Mouse (Mus musculus) heart, embryonic 14.5 days (tissue): ENCODE data around the gene Vps16. TPM values are rescaled to one million over a fixed set of nuclear protein-coding genes. Genes with fewer than 3 reads are reported as not detected.
A peak's percentile ranks its signal among the peaks of the same experiment; 100 is the strongest.

ENCODE experiments used
- ATAC-seq: fragments of 200-750 bp; cut with Nextera tagmentation; 2 replicates; pipeline ENCODE4 v1.8.0; 2017; ENCODE audit warnings: low read depth, moderate TSS enrichment; ENCODE audit not compliant: insufficient number of reproducible peaks, insufficient read depth, low FRiP score
- H3K27ac ChIP-seq, 2 experiments: fragments of 200-500 bp in 1 of 2; fragments of 300-500 bp in 1 of 2; sonication (generic) in 1 of 2; replicated peaks in 1 of 2; 2 replicates each; pipeline ENCODE4 v1.5.1; 2012 to 2014; ENCODE audit warnings: low read depth in 2 of 2, low read length in 2 of 2, control low read depth in 1 of 2, mild to moderate bottlenecking in 1 of 2, mixed read lengths in 1 of 2; ENCODE audit not compliant: control insufficient read depth in 1 of 2, insufficient read depth in 1 of 2
- H3K27me3 ChIP-seq: fragments of 300-500 bp; sonication (generic); 2 replicates; pipeline ENCODE4 v1.6.1; 2014; ENCODE audit warnings: mild to moderate bottlenecking, low read length, control low read depth; ENCODE audit not compliant: control insufficient read depth, insufficient read depth
- H3K36me3 ChIP-seq: fragments of 300-500 bp; sonication (generic); 2 replicates; pipeline ENCODE4 v1.6.1; 2014; ENCODE audit warnings: mild to moderate bottlenecking, control low read depth, low read length, mixed read lengths; ENCODE audit not compliant: control insufficient read depth, insufficient read depth
- H3K4me1 ChIP-seq, 2 experiments: fragments of 200-500 bp in 1 of 2; fragments of 300-500 bp in 1 of 2; sonication (generic) in 1 of 2; 2 replicates each; pipeline ENCODE4 v1.6.1; 2012 to 2014; ENCODE audit warnings: low read length in 2 of 2, control low read depth in 1 of 2, mixed read lengths in 1 of 2; ENCODE audit not compliant: control insufficient read depth in 2 of 2, insufficient read depth in 2 of 2
- H3K4me2 ChIP-seq: fragments of 300-500 bp; sonication (generic); 2 replicates; pipeline ENCODE4 v1.6.1; 2014; ENCODE audit warnings: mild to moderate bottlenecking, low read length
- H3K4me3 ChIP-seq, 2 experiments: fragments of 200-500 bp in 1 of 2; fragments of 300-500 bp in 1 of 2; sonication (generic) in 1 of 2; 2 replicates each; pipeline ENCODE4 v1.5.1; 2012 to 2014; ENCODE audit warnings: low read length in 2 of 2, mild to moderate bottlenecking in 2 of 2, control low read depth in 1 of 2, low read depth in 1 of 2, moderate library complexity in 1 of 2; ENCODE audit not compliant: control insufficient read depth in 1 of 2, insufficient read depth in 1 of 2
- H3K9ac ChIP-seq: fragments of 300-500 bp; sonication (generic); 2 replicates; pipeline ENCODE4 v1.6.1; 2014; ENCODE audit warnings: mild to moderate bottlenecking, low read length
- H3K9me3 ChIP-seq: fragments of 300-500 bp; sonication (generic); 2 replicates; pipeline ENCODE4 v1.6.1; 2016; ENCODE audit warnings: low read length, control low read depth; ENCODE audit not compliant: control insufficient read depth
- WGBS: fragments of 180-500 bp; shearing (Covaris S2); extraction: QIAGEN DNeasy Blood & Tissue Kit; methylation state at CpG from one replicate; pipeline ENCODE4 v1.1.7; 2014; 5-methylcytosine and 5-hydroxymethylcytosine counted together
- polyA plus RNA-seq: library from polyadenylated mRNA; unstranded; fragments of >200 nt; fragmentation: Nextera tagmentation; extraction: Ambion mirVana; gene quantifications from 2 replicates; pipeline ENCODE4 v1.2.1, GENCODE M21; 2014

The Vps16 gene
- polyA plus RNA-seq, 1 experiment from 2014 or later: 43.8 TPM

- no peaks in the 10 kb centered on the region for H3K9me3 ChIP-seq
- no peak overlapping the region for H3K4me3 ChIP-seq
- H3K4me2 ChIP-seq: no peak overlapping the region
- no peak overlapping the region for H3K9ac ChIP-seq
- H3K36me3 ChIP-seq: peaks cover 66% of the 10 kb centered on the region
- 88% methylated on average over 3 of the region's 3 CpGs for WGBS
- no peak overlapping the region for H3K27ac ChIP-seq
- ATAC-seq: no peak
- no peaks in the 10 kb centered on the region for H3K27me3 ChIP-seq
- no peaks in the 10 kb centered on the region for H3K4me1 ChIP-seq
Measured at GRCm38 (mm10) chr2:130438861-130439260, 14.7 kb downstream of the Vps16 start.

GRCm38 (mm10) chr2:130439840-130440480 lies 15.8 kb downstream of the Vps16 start:
- Histone ChIP-seq H3K9me3 (no peaks in the 10 kb centered on the region), H3K4me1 (no peaks in the 10 kb centered on the region), H3K4me3 (no peak overlapping the region), H3K9ac (no peak overlapping the region), H3K36me3 (peaks cover 74% of the 10 kb centered on the region), H3K4me2 (no peak overlapping the region), H3K27ac (no peak overlapping the region), H3K27me3 (no peaks in the 10 kb centered on the region)
- WGBS: 89% methylated on average over 4 of the region's 4 CpGs
- ATAC-seq: no peak

GRCm38 (mm10) chr2:130442162-130442561 lies 18.0 kb downstream of the Vps16 start:
- 80% methylated on average over 10 of the region's 10 CpGs for WGBS
- Histone ChIP-seq H3K4me1 (no peaks in the 10 kb centered on the region), H3K36me3 (peaks cover 78% of the 10 kb centered on the region), H3K4me3 (no peak overlapping the region), H3K27me3 (no peaks in the 10 kb centered on the region), H3K27ac (no peak overlapping the region), H3K9me3 (no peaks in the 10 kb centered on the region), H3K9ac (no peak overlapping the region), H3K4me2 (no peak overlapping the region)
- no peak for ATAC-seq

GRCm38 (mm10) chr2:130448449-130448848 lies 24.3 kb downstream of the Vps16 start:
- H3K27me3 ChIP-seq: 0 out of 2 replicates have a peak, but pooled peaks cover 11% of the 10 kb centered on the region
- H3K9ac ChIP-seq: no peak overlapping the region
- no peak overlapping the region for H3K27ac ChIP-seq
- H3K4me3 ChIP-seq: no peak overlapping the region
- H3K4me1 ChIP-seq: peaks cover 10 to 26% of the 10 kb centered on the region in 2 experiments
- H3K4me2 ChIP-seq: no peak overlapping the region
- H3K36me3 ChIP-seq: peaks cover 15% of the 10 kb centered on the region
- no peak for ATAC-seq
- H3K9me3 ChIP-seq: no peaks in the 10 kb centered on the region

- Histone ChIP-seq H3K9me3 (no peaks in the 10 kb centered on the region), H3K4me3 (peak overlapping the region; percentile 82 to 95), H3K4me2 (peak overlapping the region; percentile 93), H3K36me3 (peaks cover 8% of the 10 kb centered on the region), H3K27me3 (0 out of 2 replicates have a peak, but pooled peaks cover 11% of the 10 kb centered on the region), H3K9ac (peak overlapping the region; percentile 89), H3K4me1 (peaks cover 10 to 29% of the 10 kb centered on the region in 2 experiments), H3K27ac (no peak overlapping the region)
- ATAC-seq: no peak
- WGBS: 10% methylated on average over 17 of the region's 17 CpGs
Measured at GRCm38 (mm10) chr2:130449021-130449793, 25.1 kb downstream of the Vps16 start.

- no peaks in the 10 kb centered on the region for H3K9me3 ChIP-seq
- H3K27ac ChIP-seq: peak within 1 kb of the TSS; percentile 65 to 83; a peak in 3 of 4 replicates
- 0 out of 2 replicates have a peak, but pooled peaks cover 4% of the 10 kb centered on the region for H3K36me3 ChIP-seq
- ATAC-seq: peak; percentile 97
- H3K9ac ChIP-seq: peak within 1 kb of the TSS; percentile 89
- peak within 1 kb of the TSS; percentile 82 to 95 for H3K4me3 ChIP-seq
- 0 out of 2 replicates have a peak, but pooled peaks cover 11% of the 10 kb centered on the region for H3K27me3 ChIP-seq
- WGBS: under 1% methylated on average over 43 of the region's 50 CpGs
- peak within 1 kb of the TSS; percentile 93 for H3K4me2 ChIP-seq
- peaks cover 10 to 34% of the 10 kb centered on the region in 2 experiments for H3K4me1 ChIP-seq
Measured at GRCm38 (mm10) chr2:130449794-130450433, 25.8 kb downstream of the Vps16 start, which contains the start of gene Ptpra. Ptpra (plus strand) TSS chr2:130450278.

GRCm38 (mm10) chr2:130450434-130450796 lies 26.3 kb downstream of the Vps16 start:
- Histone ChIP-seq H3K4me1 (peaks cover 10 to 34% of the 10 kb centered on the region in 2 experiments), H3K9me3 (no peaks in the 10 kb centered on the region), H3K36me3 (no peaks in the 10 kb centered on the region), H3K27ac (peak overlapping the region; percentile 65 to 83; a peak in 3 of 4 replicates), H3K27me3 (0 out of 2 replicates have a peak, but pooled peaks cover 11% of the 10 kb centered on the region), H3K9ac (peak overlapping the region; percentile 89), H3K4me3 (peak overlapping the region; percentile 82 to 95), H3K4me2 (peak overlapping the region; percentile 93)
- under 1% methylated on average over 38 of the region's 47 CpGs for WGBS
- ATAC-seq: peak; percentile 83
